Mouse (Mus musculus) forebrain, embryonic 11.5 days (tissue): Measurements from ENCODE around the gene Cd96. TPM values are rescaled to one million over a fixed set of nuclear protein-coding genes. Genes with fewer than 3 reads are reported as not detected.

ENCODE experiments used
- ATAC-seq: fragments of 200-750 bp; cut with Nextera tagmentation; replicated peaks from 2 replicates; pipeline ENCODE4 v1.8.0; 2017; ENCODE audit warnings: moderate TSS enrichment; ENCODE audit not compliant: low FRiP score
- DNase-seq: peaks from one replicate; pipeline ENCODE4 v3.0.0-alpha.2; 2017; ENCODE audit warnings: low spot score
- H3K27ac ChIP-seq: fragments of 300-500 bp; sonication (generic); 2 replicates; pipeline ENCODE4 v1.5.1; 2014; ENCODE audit warnings: low read depth, low read length
- H3K27me3 ChIP-seq: fragments of 300-500 bp; sonication (generic); 2 replicates; pipeline ENCODE4 v1.6.1; 2014; ENCODE audit warnings: mild to moderate bottlenecking, low read length, mixed read lengths; ENCODE audit not compliant: control insufficient read depth, insufficient read depth
- H3K36me3 ChIP-seq: fragments of 300-500 bp; sonication (generic); 2 replicates; pipeline ENCODE4 v1.6.1; 2014; ENCODE audit warnings: mild to moderate bottlenecking, low read length, moderate library complexity, mixed read lengths; ENCODE audit not compliant: control insufficient read depth, insufficient read depth
- H3K4me1 ChIP-seq: fragments of 300-500 bp; sonication (generic); replicated peaks from 2 replicates; pipeline ENCODE4 v1.6.1; 2014; ENCODE audit warnings: low read length, mixed read lengths; ENCODE audit not compliant: control insufficient read depth, insufficient read depth
- H3K4me2 ChIP-seq: fragments of 300-500 bp; sonication (generic); 2 replicates; pipeline ENCODE4 v1.6.1; 2014; ENCODE audit warnings: low read depth, mild to moderate bottlenecking, low read length, moderate library complexity, mixed read lengths; ENCODE audit not compliant: severe bottlenecking
- H3K4me3 ChIP-seq: fragments of 300-500 bp; sonication (generic); 2 replicates; pipeline ENCODE4 v1.5.1; 2014; ENCODE audit warnings: low read depth, low read length
- H3K9ac ChIP-seq: fragments of 300-500 bp; sonication (generic); 2 replicates; pipeline ENCODE4 v1.6.1; 2014; ENCODE audit warnings: low read length
- H3K9me3 ChIP-seq: fragments of 300-500 bp; sonication (generic); 2 replicates; pipeline ENCODE4 v1.6.1; 2016; ENCODE audit warnings: low read length, mixed read lengths; ENCODE audit not compliant: control insufficient read depth
- WGBS: fragments of 180-500 bp; shearing (Covaris S2); extraction: QIAGEN DNeasy Blood & Tissue Kit; methylation state at CpG from one replicate; pipeline ENCODE4 v1.1.7; 2014; 5-methylcytosine and 5-hydroxymethylcytosine counted together
- polyA plus RNA-seq: library from polyadenylated mRNA; unstranded; fragments of >200 nt; fragmentation: Nextera tagmentation; extraction: Ambion mirVana; gene quantifications from 2 replicates; pipeline ENCODE4 v1.2.1, GENCODE M21; 2014

The Cd96 gene
- polyA plus RNA-seq, 1 experiment from 2014 or later = not detected

DNA sequence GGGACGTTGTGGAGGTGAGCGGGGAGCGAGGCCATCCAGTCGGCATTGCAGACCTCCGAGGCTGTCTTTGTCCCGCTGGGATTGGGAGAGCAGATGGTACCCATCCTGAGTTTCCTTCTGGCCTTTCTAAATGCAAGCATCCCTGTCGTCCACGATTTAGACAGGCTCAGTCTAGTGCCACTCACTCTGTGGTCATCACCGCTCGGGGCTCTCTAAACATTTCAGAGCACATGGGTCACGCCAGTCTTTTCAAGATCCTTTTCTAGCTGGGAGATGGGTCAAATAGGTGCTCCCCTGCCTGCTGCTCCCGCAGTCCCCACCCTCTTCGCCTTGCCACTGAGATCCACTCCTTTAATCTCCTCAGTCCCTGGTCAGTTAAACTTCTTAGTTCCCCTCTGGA, 110.3 kb downstream of the Cd96 start:
- ATAC-seq (no peak), DNase-seq (no peak)
- Histone ChIP-seq H3K27me3 (no peaks in the 10 kb centered on the region), H3K4me3 (peak overlapping the region; percentile 60), H3K27ac (no peak overlapping the region), H3K9me3 (no peaks in the 10 kb centered on the region), H3K4me2 (peak overlapping the region; percentile 78), H3K36me3 (no peaks in the 10 kb centered on the region), H3K9ac (peak overlapping the region; percentile 68), H3K4me1 (no peaks in the 10 kb centered on the region; the same call in 1 of the 2 replicates)
- WGBS = 0% methylated on average over 13 of the region's 13 CpGs

DNA sequence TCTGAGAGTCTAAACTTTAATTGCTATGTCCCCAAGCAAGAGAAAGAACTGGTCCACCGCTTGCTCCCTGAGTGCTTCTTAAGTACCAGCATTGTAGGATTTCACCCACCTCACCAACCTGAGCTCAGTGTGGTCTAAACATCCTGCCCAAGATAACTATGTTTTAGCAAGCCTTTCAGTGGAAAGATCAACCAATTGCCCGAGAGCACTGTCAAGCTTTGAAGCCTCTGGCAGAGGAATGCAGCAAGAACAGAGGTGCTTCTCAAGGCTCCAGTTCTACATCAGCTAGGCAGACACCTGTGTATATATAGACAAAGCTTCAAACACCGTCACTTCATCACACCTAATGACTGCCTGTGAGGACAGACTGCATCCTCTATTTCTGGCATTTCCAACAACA, 111.3 kb downstream of the Cd96 start:
- Histone ChIP-seq H3K4me1 (no peaks in the 10 kb centered on the region; the same call in 1 of the 2 replicates), H3K4me2 (peak overlapping the region; percentile 78; the same call in 1 of the 2 replicates), H3K27me3 (no peaks in the 10 kb centered on the region), H3K36me3 (no peaks in the 10 kb centered on the region), H3K4me3 (no peak overlapping the region), H3K9me3 (no peaks in the 10 kb centered on the region), H3K27ac (no peak overlapping the region), H3K9ac (no peak overlapping the region)
- 78% methylated on average over 3 of the region's 3 CpGs for WGBS
- DNase-seq (no peak), ATAC-seq (no peak)

DNA sequence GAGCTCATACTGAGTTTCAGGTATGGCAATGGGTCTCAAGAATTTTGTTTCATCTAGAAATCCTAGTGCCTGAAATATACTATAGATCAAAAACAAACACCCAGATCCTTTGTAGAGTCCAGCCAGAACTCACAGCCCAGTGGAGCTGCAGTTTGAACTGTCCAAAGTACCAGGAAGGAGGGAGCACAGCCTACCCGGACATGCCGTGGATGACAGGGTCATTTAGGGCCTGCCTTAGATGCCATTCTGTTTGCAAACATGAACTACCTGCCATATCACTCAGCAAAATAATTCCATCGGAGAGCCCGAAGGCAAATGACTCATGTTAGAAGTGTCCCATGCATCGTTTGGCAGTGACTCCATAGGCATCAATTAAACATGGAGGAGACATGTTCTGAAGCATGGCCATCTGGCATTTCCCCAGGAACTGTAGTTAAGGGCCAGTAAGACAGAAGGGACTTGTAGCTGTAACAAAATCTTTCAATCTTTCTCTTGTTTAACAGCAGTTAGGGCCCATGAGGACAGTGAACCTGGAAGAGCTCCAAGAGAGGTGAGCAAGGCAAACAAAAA, 111.9 kb downstream of the Cd96 start:
- ATAC-seq (no peak), DNase-seq (no peak)
- H3K27me3 ChIP-seq = no peaks in the 10 kb centered on the region
- no peak overlapping the region for H3K4me3 ChIP-seq
- no peaks in the 10 kb centered on the region; the same call in 1 of the 2 replicates for H3K4me1 ChIP-seq
- no peak overlapping the region for H3K27ac ChIP-seq
- H3K9ac ChIP-seq = no peak overlapping the region
- no peaks in the 10 kb centered on the region for H3K36me3 ChIP-seq
- WGBS = 87% methylated on average over 5 of the region's 5 CpGs
- peak overlapping the region; percentile 78; the same call in 1 of the 2 replicates for H3K4me2 ChIP-seq
- H3K9me3 ChIP-seq = no peaks in the 10 kb centered on the region

DNA sequence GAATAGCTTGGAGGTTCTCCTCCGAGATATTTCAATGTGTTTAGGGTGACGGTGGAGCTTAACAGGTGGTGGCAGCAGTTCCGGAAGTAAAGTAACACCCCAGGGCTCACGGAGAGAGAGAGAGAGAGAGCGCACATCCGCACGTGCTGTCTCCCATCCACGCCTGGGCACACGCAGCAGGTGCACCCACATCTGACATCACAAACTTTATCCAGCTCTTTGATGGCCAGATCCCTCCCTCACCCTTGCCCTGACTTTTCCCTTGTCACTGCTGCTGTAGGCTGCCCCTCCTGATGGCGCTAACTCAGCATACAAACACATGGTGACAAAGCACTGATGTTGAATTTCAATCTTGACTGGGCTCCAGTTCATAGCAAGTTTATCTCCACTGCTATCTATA, 113.8 kb downstream of the Cd96 start:
- Histone ChIP-seq H3K27ac (no peak overlapping the region), H3K4me1 (no peaks in the 10 kb centered on the region; the same call in 1 of the 2 replicates), H3K9ac (no peak overlapping the region), H3K4me3 (no peak overlapping the region), H3K9me3 (no peaks in the 10 kb centered on the region), H3K4me2 (no peak overlapping the region), H3K27me3 (no peaks in the 10 kb centered on the region), H3K36me3 (no peaks in the 10 kb centered on the region)
- WGBS = 86% methylated on average over 10 of the region's 10 CpGs
- DNase-seq = no peak
- no peak for ATAC-seq

DNA sequence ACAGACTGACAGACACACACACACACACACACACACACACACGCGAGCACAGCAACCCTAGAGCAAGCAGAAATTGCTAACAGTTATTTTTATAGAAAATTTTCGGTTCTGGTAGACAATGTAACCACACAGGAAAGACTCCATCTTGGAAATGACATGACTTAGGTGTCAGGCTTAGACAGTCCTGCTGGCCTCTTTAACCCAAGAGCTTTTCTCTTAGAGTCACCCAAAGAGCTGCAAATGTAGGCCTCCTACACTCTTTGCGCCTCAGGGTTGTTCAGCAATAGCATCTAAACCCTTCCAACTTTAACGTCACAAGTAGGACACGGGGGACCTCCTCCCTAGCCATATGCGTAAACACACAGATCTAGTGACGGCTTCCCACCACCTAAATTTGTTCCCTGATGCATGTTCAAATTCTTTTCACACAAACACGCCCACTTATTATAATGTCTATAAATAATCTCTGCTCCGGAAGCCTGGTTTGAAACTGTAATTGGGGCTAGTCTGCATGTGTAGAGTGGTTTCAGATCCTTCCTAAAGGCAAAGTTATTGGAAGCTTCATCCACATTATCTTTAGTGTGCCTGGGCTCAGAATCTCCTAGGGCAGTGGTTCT, 118.4 kb downstream of the Cd96 start:
- Histone ChIP-seq H3K27ac (no peak overlapping the region), H3K9me3 (no peaks in the 10 kb centered on the region), H3K4me3 (no peak overlapping the region), H3K36me3 (no peaks in the 10 kb centered on the region), H3K4me1 (no peaks in the 10 kb centered on the region; the same call in 1 of the 2 replicates), H3K9ac (no peak overlapping the region), H3K4me2 (no peak overlapping the region), H3K27me3 (no peaks in the 10 kb centered on the region)
- ATAC-seq (no peak), DNase-seq (no peak)
- 86% methylated on average over 10 of the region's 10 CpGs for WGBS

DNA sequence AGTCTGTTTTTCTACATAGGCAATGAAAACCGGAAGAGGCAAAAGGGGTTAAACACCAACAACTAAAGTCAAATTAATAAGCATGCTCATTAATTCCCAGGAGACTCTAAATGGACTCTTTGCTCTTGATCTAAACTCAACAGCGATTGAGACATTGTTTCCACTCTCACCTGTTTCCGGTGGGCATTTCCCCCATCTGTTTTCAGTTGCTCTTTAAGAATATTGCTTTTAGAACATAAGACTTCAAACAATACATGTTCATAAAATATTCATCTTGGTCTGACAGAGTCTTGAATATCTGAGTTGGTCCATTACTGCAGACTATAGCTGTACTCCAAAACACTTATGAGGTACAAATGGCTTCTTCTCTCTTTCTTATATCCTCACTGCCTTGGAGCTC, 119.1 kb downstream of the Cd96 start:
- DNase-seq (no peak), ATAC-seq (no peak)
- H3K9me3 ChIP-seq = no peaks in the 10 kb centered on the region
- H3K9ac ChIP-seq = no peak overlapping the region
- H3K4me2 ChIP-seq = no peak overlapping the region
- H3K36me3 ChIP-seq = no peaks in the 10 kb centered on the region
- WGBS = 84% methylated on average over 3 of the region's 3 CpGs
- H3K4me1 ChIP-seq = no peaks in the 10 kb centered on the region; the same call in 1 of the 2 replicates
- no peaks in the 10 kb centered on the region for H3K27me3 ChIP-seq
- H3K4me3 ChIP-seq = no peak overlapping the region
- H3K27ac ChIP-seq = no peak overlapping the region

DNA sequence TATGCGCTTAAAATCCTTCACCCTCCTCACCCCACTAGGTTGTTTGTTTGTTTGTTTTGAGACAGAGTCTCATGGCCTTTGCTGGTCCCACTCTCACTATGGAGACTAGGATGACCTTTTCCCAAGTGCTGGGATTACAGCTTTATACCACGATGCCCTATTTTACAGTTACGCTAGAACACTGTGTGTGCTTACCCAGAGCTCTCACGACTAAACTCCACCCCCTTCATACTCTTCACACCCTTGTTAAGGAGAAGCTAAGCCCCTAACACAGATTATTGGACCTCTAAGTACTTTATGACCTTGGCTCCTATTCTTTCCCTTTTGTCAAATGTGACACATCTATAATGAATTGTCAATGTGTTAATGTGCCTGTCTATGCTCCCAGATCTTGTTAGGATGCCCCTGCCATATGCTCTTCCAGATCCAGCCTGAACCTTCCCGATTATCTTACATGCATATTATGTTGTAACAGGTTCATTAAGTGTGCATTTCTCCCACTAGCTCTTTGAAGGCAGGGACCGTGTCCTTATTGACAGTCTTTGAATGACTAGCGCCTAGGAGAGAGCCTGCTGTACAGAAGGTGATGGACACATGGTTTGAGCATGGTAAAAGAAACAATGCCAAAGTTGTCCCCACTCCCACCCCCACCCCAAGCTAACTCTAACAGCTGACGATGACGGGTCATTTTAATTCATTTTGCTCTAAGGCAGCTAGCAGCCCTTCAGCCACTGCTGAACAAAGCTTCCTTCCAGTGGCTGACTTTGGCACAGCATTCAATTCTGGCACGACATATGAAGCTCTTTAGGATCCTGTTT, 120.5 kb downstream of the Cd96 start:
- 52% methylated on average over 10 of the region's 10 CpGs for WGBS
- peak; percentile 51 for DNase-seq

DNA sequence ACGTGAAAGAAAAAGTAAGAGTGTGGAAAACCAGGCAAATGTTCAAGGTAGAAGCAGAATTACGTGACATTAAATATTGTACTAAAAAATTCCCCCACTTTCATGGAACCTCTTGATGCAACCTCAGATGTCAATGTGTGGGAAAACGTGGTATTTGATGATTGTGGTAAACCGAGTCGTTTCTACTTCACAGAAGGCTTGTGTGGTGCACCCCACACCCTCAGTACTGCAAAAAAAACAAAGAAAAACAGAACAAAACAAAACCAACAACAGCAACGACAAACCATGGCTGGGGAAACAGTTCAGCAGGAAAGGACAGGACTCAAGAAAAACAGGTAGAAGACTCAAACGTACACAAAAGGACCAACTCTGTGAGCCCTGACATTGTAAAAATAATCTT, 121.8 kb downstream of the Cd96 start:
- no peaks in the 10 kb centered on the region for H3K36me3 ChIP-seq
- no peak for ATAC-seq
- WGBS = 85% methylated on average over 7 of the region's 7 CpGs
- DNase-seq = no peak
- no peak overlapping the region for H3K27ac ChIP-seq
- H3K4me2 ChIP-seq = no peak overlapping the region
- no peaks in the 10 kb centered on the region; the same call in 1 of the 2 replicates for H3K4me1 ChIP-seq
- no peak overlapping the region for H3K4me3 ChIP-seq
- no peak overlapping the region for H3K9ac ChIP-seq
- H3K9me3 ChIP-seq = no peaks in the 10 kb centered on the region
- H3K27me3 ChIP-seq = no peaks in the 10 kb centered on the region

More for the DNA sequence above, 120.5 kb downstream of the Cd96 start:
- Histone ChIP-seq H3K4me1 (no peaks in the 10 kb centered on the region; the same call in 1 of the 2 replicates), H3K9ac (no peak overlapping the region), H3K27ac (no peak overlapping the region), H3K27me3 (no peaks in the 10 kb centered on the region), H3K9me3 (no peaks in the 10 kb centered on the region), H3K4me2 (no peak overlapping the region), H3K4me3 (no peak overlapping the region), H3K36me3 (no peaks in the 10 kb centered on the region)
- ATAC-seq = peak; percentile 89
